In genomic region chr1:131174299-131174861, GRCm38 (mm10) we compare ENCODE assay signal across 20 mouse cellular contexts. TPM values are rescaled to one million over a fixed set of nuclear protein-coding genes. Genes with fewer than 3 reads are reported as not detected.
DNase-seq lines count a peak whose midpoint lies in the region; ATAC-seq and TF ChIP-seq lines count a peak whose summit lies in the region.
"Had no signal": no experiment of that assay in that cellular context is flagged by ENCODE, and none has a peak within 500 bp of the region (broad histone marks: within the 10 kb centered on the region; RNA-seq: fewer than 3 reads in every experiment).

No protein-coding gene starts in this region.

- DNase-seq in cerebellum, adult 8-10 months, result peak; percentile 20
- no peak for DNase-seq in cerebellum, postnatal 10 days
- no peak for DNase-seq in kidney, postnatal 0 days (ENCODE audit: low spot score)
- no peak for DNase-seq in kidney, adult 11 months
- DNase-seq in 416B (ENCODE audit: low read depth), result peak; percentile 35
- DNase-seq in frontal cortex, postnatal 14 days (ENCODE audit: low spot score in 2 of 2), result no peak
- DNase-seq: gastrocnemius, adult 2 months; heart, postnatal 10 days; liver, embryonic 13.5 days; spleen, adult 18-20 months had no signal

- WGBS in kidney, postnatal 0 days, result 55% methylated on average over 12 of the region's 12 CpGs

- peak; percentile 25; the same call in 1 of the 2 replicates for ATAC-seq in kidney, postnatal 0 days (replicated peaks; ENCODE audit: low FRiP score, low read depth)
- ATAC-seq: forebrain, embryonic 16.5 days; inflammation-experienced regulatory T-cells, adult 6 months; midbrain, embryonic 15.5 days had no signal

- TF ChIP-seq POLR2A in bone marrow macrophage, adult 2 months (IDR thresholded peaks at IDR 0.05; ENCODE audit: borderline replicate concordance, low read depth, low read length), result no peak

- no peak overlapping the region for H3K4me2 ChIP-seq in kidney, postnatal 0 days (ENCODE audit: low read length)
- H3K4me2 ChIP-seq: embryonic facial prominence, embryonic 13.5 days; hindbrain, embryonic 12.5 days; limb, embryonic 12.5 days; liver, embryonic 13.5 days; lung, embryonic 15.5 days; midbrain, embryonic 15.5 days had no signal

- no peak overlapping the region for H3K27ac ChIP-seq in kidney, postnatal 0 days
- H3K27ac ChIP-seq in bone marrow macrophage, adult 2 months (ENCODE audit: insufficient read depth, low read depth, low read length), result peak overlapping the region; percentile 52
- H3K27ac ChIP-seq: embryonic facial prominence, embryonic 13.5 days; hindbrain, embryonic 12.5 days; limb, embryonic 12.5 days; liver, embryonic 13.5 days; lung, embryonic 15.5 days; macrophage; midbrain, embryonic 15.5 days had no signal

- no peaks in the 10 kb centered on the region for H3K9me3 ChIP-seq in kidney, postnatal 0 days (replicated peaks; ENCODE audit: low read length)
- H3K9me3 ChIP-seq: embryonic facial prominence, embryonic 13.5 days; G1E; hindbrain, embryonic 12.5 days; limb, embryonic 12.5 days; liver, embryonic 13.5 days; lung, embryonic 15.5 days; midbrain, embryonic 15.5 days had no signal

- H3K27me3 ChIP-seq in kidney, postnatal 0 days (ENCODE audit: insufficient read depth, low read length), result no peaks in the 10 kb centered on the region
- H3K27me3 ChIP-seq: embryonic facial prominence, embryonic 13.5 days; hindbrain, embryonic 12.5 days; limb, embryonic 12.5 days; liver, embryonic 13.5 days; lung, embryonic 15.5 days; midbrain, embryonic 15.5 days had no signal

- H3K4me3 ChIP-seq in kidney, postnatal 0 days (replicated peaks; ENCODE audit: low read depth, low read length), result no peak overlapping the region
- no peak overlapping the region for H3K4me3 ChIP-seq in bone marrow macrophage, adult 2 months (ENCODE audit: insufficient read depth, low read length)
- H3K4me3 ChIP-seq: embryonic facial prominence, embryonic 13.5 days; hindbrain, embryonic 12.5 days; limb, embryonic 12.5 days; liver, embryonic 13.5 days; lung, embryonic 15.5 days; midbrain, embryonic 15.5 days had no signal

- H3K4me1 ChIP-seq in kidney, postnatal 0 days (replicated peaks; ENCODE audit: insufficient read depth, low read length), result no peaks in the 10 kb centered on the region
- peaks cover 24% of the 10 kb centered on the region for H3K4me1 ChIP-seq in bone marrow macrophage, adult 2 months (ENCODE audit: control insufficient read depth, insufficient read depth, low read length)
- H3K4me1 ChIP-seq: embryonic facial prominence, embryonic 13.5 days; hindbrain, embryonic 12.5 days; limb, embryonic 12.5 days; liver, embryonic 13.5 days; lung, embryonic 15.5 days; midbrain, embryonic 15.5 days had no signal

- peaks cover 40% of the 10 kb centered on the region for H3K36me3 ChIP-seq in kidney, postnatal 0 days (ENCODE audit: insufficient read depth, low read length)

- no peak overlapping the region for H3K9ac ChIP-seq in kidney, postnatal 0 days (ENCODE audit: low read depth, low read length)
- H3K9ac ChIP-seq: embryonic facial prominence, embryonic 13.5 days; hindbrain, embryonic 12.5 days; limb, embryonic 12.5 days; liver, embryonic 13.5 days; lung, embryonic 15.5 days; midbrain, embryonic 15.5 days had no signal

- peak; percentile 16; the same call in 1 of the 2 replicates for TF ChIP-seq CTCF in kidney, postnatal 0 days (IDR thresholded peaks at IDR 0.05; ENCODE audit: low read depth)
- TF ChIP-seq CTCF in bone marrow macrophage, adult 2 months (IDR thresholded peaks at IDR 0.05; ENCODE audit: low read depth, low read length), result no peak

RNA-seq across cellular contexts. Expression of gene Eif2d, which starts 21.4 kb away (rescaled TPM):
- 49.1 and 53.0 TPM in 2 replicates for polyA plus RNA-seq in kidney, postnatal 0 days (2015; fragmentation: Nextera tagmentation; extraction: Ambion mirVana)
- 20.5 and 23.2 TPM in 2 replicates for polyA plus RNA-seq in bone marrow macrophage, adult 2 months (2012; ENCODE audit: insufficient read depth, insufficient read length, missing spikeins)

RNA-seq across cellular contexts. Expression of gene Dyrk3, which starts 36.2 kb away (rescaled TPM):
- polyA plus RNA-seq in kidney, postnatal 0 days (2015; fragmentation: Nextera tagmentation; extraction: Ambion mirVana), result 5.2 and 5.8 TPM in 2 replicates
- 0.84 and 1.1 TPM in 2 replicates for polyA plus RNA-seq in bone marrow macrophage, adult 2 months (2012; ENCODE audit: insufficient read depth, insufficient read length, missing spikeins)

Comparison
In these comparisons a context has a peak if more than half of its experiments do, and no peak if none do; other contexts are left out.
1. DNase-seq: peak in cerebellum, adult 8-10 months (single experiment) and 416B (single experiment); none in cerebellum, postnatal 10 days (0 of 2), kidney, postnatal 0 days (single experiment), kidney, adult 11 months (single experiment) and frontal cortex, postnatal 14 days (0 of 2).